Mouse (Mus musculus) forelimb bud, embryonic 11.5 days (tissue): ENCODE measurements around the gene Itpr1.

Source experiments
- DNase-seq: peaks from one replicate; pipeline ENCODE4 v3.0.0-alpha.2; 2012; ENCODE audit warnings: low read depth, low spot score

Itpr1 gene

DNA sequence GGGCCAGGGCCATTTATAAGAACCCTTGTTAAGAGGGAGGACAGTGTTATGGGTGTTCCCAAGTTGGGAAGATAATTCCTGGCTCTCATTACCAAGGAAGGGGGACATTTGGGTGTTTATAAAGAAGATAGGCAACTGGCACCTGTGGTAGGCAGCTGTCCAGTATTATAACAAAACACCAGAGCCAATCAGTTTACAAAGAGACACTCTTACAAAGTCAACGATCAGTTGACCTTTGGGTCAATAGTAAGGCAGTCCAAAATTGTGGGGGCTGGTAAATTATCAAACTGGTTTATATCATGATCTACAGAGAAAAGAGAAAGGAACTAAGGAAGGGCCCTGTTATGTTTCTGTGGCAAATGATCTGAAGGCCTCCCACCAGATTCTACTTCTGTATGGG is 104.1 kb downstream of the Itpr1 start:
- DNase-seq, result no peak

GRCm38 (mm10) chr6:108321653-108322052 is 108.8 kb downstream of the Itpr1 start:
- no peak for DNase-seq

DNA sequence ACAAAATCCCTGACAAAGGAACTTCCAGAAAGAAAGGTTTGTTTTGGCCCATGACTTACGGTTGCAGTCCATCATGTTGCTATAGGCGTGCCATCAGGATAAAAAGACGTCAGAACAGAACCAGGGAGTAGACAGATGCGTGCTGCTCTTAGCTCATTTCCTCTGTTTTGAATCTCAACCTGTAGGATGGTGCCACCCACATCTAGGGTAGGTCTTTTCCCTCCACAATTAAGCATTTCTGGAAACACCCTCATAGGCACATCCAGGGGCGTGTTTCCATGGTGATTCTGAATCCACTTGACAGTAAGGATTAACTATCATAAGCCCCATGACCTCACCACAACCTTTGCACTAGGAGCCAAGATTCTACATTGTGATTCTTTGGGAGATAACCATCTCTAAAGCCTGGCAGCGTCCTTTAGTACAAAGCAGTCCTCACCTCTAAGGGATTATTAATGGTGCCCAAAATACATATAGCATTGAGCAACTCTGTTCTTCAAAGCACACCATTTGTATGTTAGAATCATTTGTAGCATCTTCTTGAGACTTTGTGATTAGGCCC is 111.6 kb downstream of the Itpr1 start:
- no peak for DNase-seq

DNA sequence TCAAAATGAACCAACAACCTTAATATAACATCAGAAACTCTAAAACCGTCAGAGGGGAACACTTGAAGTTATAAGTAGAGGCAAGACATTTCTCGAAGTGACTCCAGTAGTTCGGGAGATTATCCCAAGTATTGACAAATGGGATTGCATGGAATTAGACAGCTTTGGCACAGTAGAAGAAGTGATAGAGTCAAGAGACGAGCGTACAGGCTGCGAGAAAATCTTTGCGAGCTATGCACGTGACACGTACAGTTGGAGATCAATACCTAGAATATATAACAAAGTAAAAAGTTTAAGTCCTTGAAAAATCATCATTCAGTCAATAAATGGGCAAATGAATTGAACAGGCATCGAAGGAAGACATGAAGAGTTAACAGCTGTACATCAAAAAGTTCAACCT is 112.5 kb downstream of the Itpr1 start:
- DNase-seq, result no peak

DNA sequence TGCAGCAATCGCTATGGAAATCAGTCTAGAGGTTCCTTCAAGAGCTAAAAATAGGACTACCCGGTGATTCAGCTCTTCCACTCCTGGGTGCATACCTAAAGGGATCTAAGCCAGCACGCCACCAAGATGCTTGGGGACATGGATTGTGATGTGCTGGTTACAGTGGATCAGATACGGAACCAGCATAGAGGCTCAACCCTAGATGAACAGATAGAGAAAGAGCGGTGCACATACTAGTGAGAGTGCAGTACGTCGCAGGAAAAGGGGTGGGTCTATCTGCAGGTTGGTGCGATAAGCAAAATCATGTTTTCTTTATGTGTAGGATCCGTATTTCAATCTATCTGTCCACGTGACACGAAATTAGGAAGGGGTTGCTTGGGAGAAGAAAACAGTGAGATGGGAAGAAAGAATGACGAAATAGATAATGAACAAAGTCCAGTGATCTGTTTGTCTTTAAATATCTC is 113.1 kb downstream of the Itpr1 start:
- no peak for DNase-seq

GRCm38 (mm10) chr6:108326751-108327161 is 113.9 kb downstream of the Itpr1 start:
- no peak for DNase-seq

- no peak for DNase-seq
Measured at GRCm38 (mm10) chr6:108327561-108327960, 114.7 kb downstream of the Itpr1 start.

DNA sequence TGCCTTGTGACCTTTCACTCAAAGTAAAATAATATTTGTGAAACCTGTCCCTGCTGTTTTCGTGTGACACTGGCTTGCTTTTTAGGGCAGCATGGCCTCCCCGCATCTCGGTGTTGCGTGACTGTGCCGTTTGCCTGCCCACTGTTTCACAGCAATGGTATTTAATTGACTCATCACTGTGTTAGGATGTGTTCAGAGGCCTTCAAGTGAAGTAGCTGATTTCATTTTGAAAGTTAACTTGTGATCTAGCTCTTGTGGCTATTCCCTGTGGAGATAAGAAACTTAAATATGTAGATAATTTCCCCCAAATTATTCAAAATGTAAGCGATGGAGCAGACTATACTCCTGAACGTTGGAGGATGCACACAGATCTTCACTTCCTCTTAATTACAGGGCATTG is 115.4 kb downstream of the Itpr1 start:
- DNase-seq, result no peak

DNA sequence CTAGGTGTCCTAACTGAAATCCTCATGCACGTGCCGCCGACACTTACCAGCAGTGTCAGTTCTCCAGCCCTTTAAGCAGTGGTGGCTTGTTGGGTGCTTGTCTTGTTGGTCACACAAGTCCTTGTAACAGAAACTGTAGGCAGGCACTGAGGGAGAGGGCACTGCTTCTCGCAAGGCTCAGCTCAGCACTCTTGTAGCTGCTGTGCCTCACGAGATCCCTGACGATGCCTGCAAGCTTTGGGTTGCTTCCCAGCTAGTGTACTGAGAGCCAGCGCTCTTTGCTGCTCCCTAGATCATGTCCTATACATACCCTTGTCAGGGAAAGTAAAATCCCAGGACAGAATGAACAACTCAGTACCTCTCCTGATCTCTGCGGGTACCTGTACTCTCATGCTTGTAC is 117.6 kb downstream of the Itpr1 start:
- DNase-seq, result no peak

DNA sequence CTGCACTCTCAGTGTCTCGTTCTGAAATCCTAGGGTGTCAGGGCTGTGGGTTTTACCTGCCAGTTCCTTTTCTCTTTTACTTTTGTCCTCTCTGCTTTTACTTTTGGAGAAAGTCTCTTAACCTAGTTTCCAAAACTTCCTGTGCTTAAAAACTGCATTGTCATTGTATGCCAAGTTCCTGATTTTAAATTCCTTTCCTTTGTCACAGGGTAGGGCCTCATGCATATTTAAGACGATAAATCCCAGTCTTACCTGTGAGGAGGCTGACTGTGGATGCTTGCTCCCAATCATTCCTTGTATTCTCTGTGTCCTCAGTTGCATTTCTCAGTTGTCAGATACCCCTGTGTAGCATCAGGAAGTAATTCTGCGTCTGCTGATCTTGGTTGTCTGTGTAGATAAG is 118.4 kb downstream of the Itpr1 start:
- no peak for DNase-seq

GRCm38 (mm10) chr6:108334059-108334458 is 121.2 kb downstream of the Itpr1 start:
- DNase-seq, result no peak

- no peak for DNase-seq
Measured at GRCm38 (mm10) chr6:108335202-108335823, 122.4 kb downstream of the Itpr1 start.

GRCm38 (mm10) chr6:108336506-108336905 is 123.6 kb downstream of the Itpr1 start:
- no peak for DNase-seq

DNA sequence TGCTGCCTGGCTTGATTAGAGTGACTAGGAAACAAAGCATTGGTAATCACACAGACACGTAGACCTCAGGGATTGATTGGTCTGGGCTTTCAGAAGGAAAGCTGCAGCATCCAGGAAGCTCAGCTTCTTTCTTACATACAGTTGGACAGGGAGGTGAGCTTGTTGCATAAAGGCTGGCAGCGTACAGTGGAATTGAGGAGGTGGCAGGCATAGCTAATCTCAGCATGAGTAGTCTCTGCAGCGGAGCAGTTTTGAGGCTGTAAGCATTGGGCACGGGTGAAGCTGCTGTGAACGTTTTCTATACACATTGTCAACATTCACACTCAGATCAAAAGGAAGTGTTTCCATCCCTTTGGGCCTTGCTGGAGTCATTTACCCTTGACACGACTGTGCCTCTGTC is 124.4 kb downstream of the Itpr1 start:
- DNase-seq, result no peak

DNA sequence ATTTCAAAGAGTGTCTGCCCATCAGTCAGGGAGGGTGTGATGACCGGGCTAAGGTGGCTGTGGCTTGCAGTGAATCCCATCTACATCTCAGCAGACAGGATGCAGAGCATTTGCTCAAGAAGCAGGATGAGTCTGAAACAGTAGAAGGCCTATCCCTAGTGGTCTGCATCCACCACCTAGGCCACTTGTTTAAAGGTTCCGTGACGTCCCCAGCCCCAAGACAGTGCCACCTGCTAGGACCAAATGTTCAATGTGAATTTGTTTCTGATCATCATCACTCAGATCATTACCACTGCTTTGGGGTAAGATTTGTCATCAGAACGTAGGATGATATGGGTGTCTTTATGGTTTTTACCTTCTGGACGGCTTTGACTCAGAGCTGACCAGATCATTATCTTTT is 125.5 kb downstream of the Itpr1 start:
- DNase-seq, result no peak

GRCm38 (mm10) chr6:108342989-108343388 is 130.1 kb downstream of the Itpr1 start:
- no peak for DNase-seq

DNA sequence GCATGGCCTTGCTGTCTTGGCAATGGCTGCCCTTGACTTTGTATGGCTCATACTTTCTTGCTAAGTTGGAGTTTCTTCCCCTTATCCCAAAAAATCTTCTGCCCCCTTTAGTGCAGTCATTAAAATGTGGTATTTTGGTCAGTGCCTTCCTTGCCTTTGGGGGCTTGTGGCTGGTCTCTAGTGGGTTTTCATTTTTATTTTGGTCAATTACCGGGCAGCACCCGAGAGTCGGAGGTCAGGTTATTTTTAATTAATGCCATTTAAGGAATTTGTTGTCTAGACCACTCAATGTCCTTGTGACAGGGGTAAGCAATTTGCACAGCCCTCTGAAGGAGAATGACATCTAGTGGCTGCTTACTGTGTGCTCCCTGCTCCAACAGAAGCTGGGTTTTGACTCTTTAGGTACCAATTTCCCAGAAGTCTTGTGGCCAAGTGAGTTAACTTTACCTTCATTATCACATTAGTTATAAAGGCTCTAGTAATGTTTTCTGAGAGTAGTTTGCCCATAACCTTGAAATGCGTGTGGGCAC is 130.9 kb downstream of the Itpr1 start:
- no peak for DNase-seq

GRCm38 (mm10) chr6:108350801-108351200 is 137.9 kb downstream of the Itpr1 start:
- DNase-seq, result no peak

DNA sequence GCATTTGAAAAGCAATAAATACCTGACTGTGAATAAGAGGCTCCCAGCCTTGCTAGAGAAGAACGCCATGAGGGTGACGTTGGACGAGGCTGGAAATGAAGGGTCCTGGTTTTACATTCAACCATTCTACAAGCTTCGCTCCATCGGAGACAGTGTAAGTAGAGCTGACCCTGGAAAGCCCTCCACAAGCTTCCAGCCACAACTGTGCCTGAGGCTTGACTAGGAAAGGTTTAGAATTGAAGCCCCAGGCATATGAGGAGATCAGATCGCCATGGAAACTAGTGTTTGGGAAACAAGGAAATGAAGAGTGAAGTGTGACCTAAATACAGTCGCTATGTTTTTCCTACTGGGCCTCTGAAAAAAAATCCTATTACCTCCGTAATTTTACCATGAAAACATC is 139.1 kb downstream of the Itpr1 start:
- DNase-seq, result no peak

GRCm38 (mm10) chr6:108367412-108367811 is 154.5 kb downstream of the Itpr1 start:
- DNase-seq, result peak; percentile 12

GRCm38 (mm10) chr6:108369031-108369430 is 156.1 kb downstream of the Itpr1 start:
- no peak for DNase-seq

DNA sequence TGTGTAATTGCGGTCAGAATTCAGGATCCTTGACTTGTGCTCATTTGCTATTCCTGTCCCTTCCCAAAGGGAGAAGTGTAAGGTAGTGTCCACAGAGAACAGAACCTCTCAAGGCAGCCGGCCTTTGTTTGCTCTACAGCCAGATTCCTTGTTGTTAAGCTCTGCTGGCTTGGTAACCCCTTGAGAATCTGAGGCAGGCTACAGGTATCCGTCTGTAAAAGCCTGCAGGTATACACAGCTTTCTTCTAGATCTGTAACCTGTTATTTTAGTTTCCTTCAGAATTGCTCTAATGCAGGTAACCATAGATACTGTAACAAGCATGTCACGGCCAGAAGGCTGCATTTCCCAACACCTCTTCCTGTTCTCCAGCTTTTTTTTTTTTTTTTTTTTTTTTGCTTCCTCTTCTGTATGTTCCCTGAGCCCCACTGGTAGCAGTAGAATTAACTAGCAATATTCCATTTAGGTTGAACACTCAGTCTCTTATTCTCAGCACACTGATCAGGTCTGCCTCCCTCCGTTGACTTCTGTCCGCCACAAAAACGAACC is 158.5 kb downstream of the Itpr1 start:
- DNase-seq, result no peak

DNA sequence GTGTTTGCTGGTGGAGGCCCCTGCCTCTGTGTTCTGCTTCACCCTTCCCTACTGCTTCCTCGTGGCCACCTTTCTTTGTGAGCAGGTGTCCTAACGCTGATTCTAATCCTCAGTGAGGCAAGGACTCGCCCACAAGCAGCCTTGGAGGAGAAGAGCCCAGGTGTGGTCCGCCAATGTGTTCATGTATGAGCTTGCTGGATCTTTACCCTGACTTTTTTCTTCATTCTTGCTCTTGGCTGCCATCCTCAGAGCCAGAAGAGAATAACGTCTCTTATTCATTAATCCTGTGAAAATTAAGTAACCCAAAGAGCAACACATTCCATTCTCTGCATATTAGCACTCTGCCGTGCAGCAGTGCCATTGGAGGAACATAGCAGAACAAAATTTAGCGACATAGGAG is 161.1 kb downstream of the Itpr1 start:
- DNase-seq, result no peak
